Mouse (Mus musculus): ENCODE results near the gene Camk2d. TPM values are rescaled to one million over a fixed set of nuclear protein-coding genes. Genes with fewer than 3 reads are reported as not detected.

The Camk2d gene
- total RNA-seq, 1 experiment = 12.4 TPM

GRCm38 (mm10) chr3:126663436-126663835 lies 67.3 kb downstream of the Camk2d start:
- no peak for DNase-seq (ENCODE audit: low read depth, low spot score)
- H3K36me3 ChIP-seq (ENCODE audit: control insufficient read depth, insufficient read depth, low read length, poor library complexity, severe bottlenecking) = no peaks in the 10 kb centered on the region
- TF ChIP-seq ZNF384 (IDR thresholded peaks at IDR 0.05; ENCODE audit: low read depth, low read length) (no peak), MAFK (IDR thresholded peaks at IDR 0.05; ENCODE audit: insufficient read depth, low read depth, low read length) (no peak), HCFC1 (IDR thresholded peaks at IDR 0.05; ENCODE audit: borderline replicate concordance, insufficient read depth, low read length) (no peak), ZC3H11A (IDR thresholded peaks at IDR 0.05; ENCODE audit: borderline replicate concordance, low read depth, low read length) (no peak), CHD2 (IDR thresholded peaks at IDR 0.05; ENCODE audit: low read depth, low read length) (no peak)
- H3K9me3 ChIP-seq (ENCODE audit: control insufficient read depth, insufficient read depth, low read depth, low read length) = no peaks in the 10 kb centered on the region
- H3K9ac ChIP-seq (ENCODE audit: insufficient read depth, low read depth, low read length, poor library complexity, severe bottlenecking) = no peak overlapping the region
- no peak overlapping the region for H3K27ac ChIP-seq (ENCODE audit: insufficient read depth, low read depth, low read length, poor library complexity, severe bottlenecking)
- in situ Hi-C loops (cut with MboI; ENCODE audit: low sequenced_read_pairs in 2 of 2, unreplicated experiment in 2 of 2) = no loop called here
- no peak overlapping the region for H3K4me3 ChIP-seq (ENCODE audit: insufficient read depth in 1 of 2, low read depth in 1 of 2, low read length in 2 of 2, poor library complexity in 1 of 2, severe bottlenecking in 1 of 2)
- H3K4me1 ChIP-seq (ENCODE audit: control insufficient read depth in 2 of 2, insufficient read depth in 2 of 2, low read length in 2 of 2, poor library complexity in 1 of 2) = no peaks in the 10 kb centered on the region

- no peak overlapping the region for H3K27ac ChIP-seq (ENCODE audit: insufficient read depth, low read depth, low read length, poor library complexity, severe bottlenecking)
- H3K4me3 ChIP-seq (ENCODE audit: insufficient read depth in 1 of 2, low read depth in 1 of 2, low read length in 2 of 2, poor library complexity in 1 of 2, severe bottlenecking in 1 of 2) = no peak overlapping the region
- no peaks in the 10 kb centered on the region for H3K4me1 ChIP-seq (ENCODE audit: control insufficient read depth in 2 of 2, insufficient read depth in 2 of 2, low read length in 2 of 2, poor library complexity in 1 of 2)
- no peaks in the 10 kb centered on the region for H3K36me3 ChIP-seq (ENCODE audit: control insufficient read depth, insufficient read depth, low read length, poor library complexity, severe bottlenecking)
- in situ Hi-C loops (cut with MboI; ENCODE audit: low sequenced_read_pairs in 2 of 2, unreplicated experiment in 2 of 2) = no loop called here
- H3K9ac ChIP-seq (ENCODE audit: insufficient read depth, low read depth, low read length, poor library complexity, severe bottlenecking) = no peak overlapping the region
- DNase-seq (ENCODE audit: low read depth, low spot score) = no peak
- TF ChIP-seq CHD2 (IDR thresholded peaks at IDR 0.05; ENCODE audit: low read depth, low read length) (no peak), HCFC1 (IDR thresholded peaks at IDR 0.05; ENCODE audit: borderline replicate concordance, insufficient read depth, low read length) (no peak)
- no peaks in the 10 kb centered on the region for H3K9me3 ChIP-seq (ENCODE audit: control insufficient read depth, insufficient read depth, low read depth, low read length)
These were observed 69.8 kb downstream of the Camk2d start for GRCm38 (mm10) chr3:126665866-126666265.

DNA sequence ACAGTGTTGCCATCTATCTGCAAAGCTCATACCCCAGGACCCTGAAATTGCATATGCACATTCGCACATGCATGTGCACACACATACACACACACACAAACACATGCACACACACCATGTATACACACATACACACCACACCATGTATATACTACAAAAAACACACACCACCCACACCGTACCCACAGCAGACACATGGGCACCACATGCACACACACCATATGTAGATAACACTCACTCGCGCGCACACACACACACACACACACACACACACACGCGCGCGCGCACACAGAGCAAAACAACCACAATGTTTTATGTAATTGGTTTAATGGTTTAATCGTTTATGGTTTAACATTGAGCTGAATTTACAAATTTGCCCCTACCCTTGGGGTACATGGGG lies 70.9 kb downstream of the Camk2d start:
- in situ Hi-C loops (cut with MboI; ENCODE audit: low sequenced_read_pairs in 2 of 2, unreplicated experiment in 2 of 2) = no loop called here
- H3K27ac ChIP-seq (ENCODE audit: insufficient read depth, low read depth, low read length, poor library complexity, severe bottlenecking) = no peak overlapping the region
- TF ChIP-seq CHD2 (IDR thresholded peaks at IDR 0.05; ENCODE audit: low read depth, low read length) (no peak), ZNF384 (IDR thresholded peaks at IDR 0.05; ENCODE audit: low read depth, low read length) (no peak), MAFK (IDR thresholded peaks at IDR 0.05; ENCODE audit: insufficient read depth, low read depth, low read length) (no peak), HCFC1 (IDR thresholded peaks at IDR 0.05; ENCODE audit: borderline replicate concordance, insufficient read depth, low read length) (no peak), ZC3H11A (IDR thresholded peaks at IDR 0.05; ENCODE audit: borderline replicate concordance, low read depth, low read length) (no peak)
- no peaks in the 10 kb centered on the region for H3K9me3 ChIP-seq (ENCODE audit: control insufficient read depth, insufficient read depth, low read depth, low read length)
- H3K9ac ChIP-seq (ENCODE audit: insufficient read depth, low read depth, low read length, poor library complexity, severe bottlenecking) = no peak overlapping the region
- H3K36me3 ChIP-seq (ENCODE audit: control insufficient read depth, insufficient read depth, low read length, poor library complexity, severe bottlenecking) = no peaks in the 10 kb centered on the region
- DNase-seq (ENCODE audit: low read depth, low spot score) = no peak
- H3K4me3 ChIP-seq (ENCODE audit: insufficient read depth in 1 of 2, low read depth in 1 of 2, low read length in 2 of 2, poor library complexity in 1 of 2, severe bottlenecking in 1 of 2) = no peak overlapping the region
- no peaks in the 10 kb centered on the region for H3K4me1 ChIP-seq (ENCODE audit: control insufficient read depth in 2 of 2, insufficient read depth in 2 of 2, low read length in 2 of 2, poor library complexity in 1 of 2)

DNA sequence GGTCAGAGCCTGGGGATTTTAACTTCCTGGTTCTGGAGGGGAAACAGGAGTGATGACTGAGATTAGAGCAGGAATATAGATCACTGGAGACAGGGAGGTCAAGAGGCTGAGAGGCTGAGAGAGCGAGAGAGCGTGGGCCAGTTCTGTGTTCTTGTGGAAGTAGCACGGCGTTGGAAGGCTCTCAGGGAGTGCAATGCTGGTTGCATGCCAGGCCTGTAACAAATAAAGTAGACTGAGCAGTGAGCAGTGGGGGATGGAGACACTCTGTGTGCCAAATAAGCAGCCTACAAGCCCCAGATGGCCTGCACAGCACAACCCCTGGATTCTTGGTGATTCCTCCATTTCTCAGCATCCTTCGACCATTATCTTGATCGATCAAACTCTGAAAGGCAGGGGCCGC lies 71.3 kb downstream of the Camk2d start:
- no peaks in the 10 kb centered on the region for H3K9me3 ChIP-seq (ENCODE audit: control insufficient read depth, insufficient read depth, low read depth, low read length)
- no peak overlapping the region for H3K27ac ChIP-seq (ENCODE audit: insufficient read depth, low read depth, low read length, poor library complexity, severe bottlenecking)
- no peaks in the 10 kb centered on the region for H3K36me3 ChIP-seq (ENCODE audit: control insufficient read depth, insufficient read depth, low read length, poor library complexity, severe bottlenecking)
- no peak for TF ChIP-seq HCFC1 (IDR thresholded peaks at IDR 0.05; ENCODE audit: borderline replicate concordance, insufficient read depth, low read length)
- no peak for TF ChIP-seq CHD2 (IDR thresholded peaks at IDR 0.05; ENCODE audit: low read depth, low read length)
- no peak for TF ChIP-seq ZNF384 (IDR thresholded peaks at IDR 0.05; ENCODE audit: low read depth, low read length)
- TF ChIP-seq ZC3H11A (IDR thresholded peaks at IDR 0.05; ENCODE audit: borderline replicate concordance, low read depth, low read length) = no peak
- no peak for TF ChIP-seq MAFK (IDR thresholded peaks at IDR 0.05; ENCODE audit: insufficient read depth, low read depth, low read length)
- no peak overlapping the region for H3K9ac ChIP-seq (ENCODE audit: insufficient read depth, low read depth, low read length, poor library complexity, severe bottlenecking)
- DNase-seq (ENCODE audit: low read depth, low spot score) = no peak
- no peak overlapping the region for H3K4me3 ChIP-seq (ENCODE audit: insufficient read depth in 1 of 2, low read depth in 1 of 2, low read length in 2 of 2, poor library complexity in 1 of 2, severe bottlenecking in 1 of 2)
- in situ Hi-C loops (cut with MboI; ENCODE audit: low sequenced_read_pairs in 2 of 2, unreplicated experiment in 2 of 2) = no loop called here
- no peaks in the 10 kb centered on the region for H3K4me1 ChIP-seq (ENCODE audit: control insufficient read depth in 2 of 2, insufficient read depth in 2 of 2, low read length in 2 of 2, poor library complexity in 1 of 2)

- no peaks in the 10 kb centered on the region for H3K9me3 ChIP-seq (ENCODE audit: control insufficient read depth, insufficient read depth, low read depth, low read length)
- H3K9ac ChIP-seq (ENCODE audit: insufficient read depth, low read depth, low read length, poor library complexity, severe bottlenecking) = no peak overlapping the region
- no peak overlapping the region for H3K27ac ChIP-seq (ENCODE audit: insufficient read depth, low read depth, low read length, poor library complexity, severe bottlenecking)
- in situ Hi-C loops (cut with MboI; ENCODE audit: low sequenced_read_pairs in 2 of 2, unreplicated experiment in 2 of 2) = no loop called here
- no peaks in the 10 kb centered on the region for H3K4me1 ChIP-seq (ENCODE audit: control insufficient read depth in 2 of 2, insufficient read depth in 2 of 2, low read length in 2 of 2, poor library complexity in 1 of 2)
- TF ChIP-seq ZNF384 (IDR thresholded peaks at IDR 0.05; ENCODE audit: low read depth, low read length) = no peak
- TF ChIP-seq ZC3H11A (IDR thresholded peaks at IDR 0.05; ENCODE audit: borderline replicate concordance, low read depth, low read length) = no peak
- TF ChIP-seq MAFK (IDR thresholded peaks at IDR 0.05; ENCODE audit: insufficient read depth, low read depth, low read length) = no peak
- no peak for TF ChIP-seq HCFC1 (IDR thresholded peaks at IDR 0.05; ENCODE audit: borderline replicate concordance, insufficient read depth, low read length)
- TF ChIP-seq CHD2 (IDR thresholded peaks at IDR 0.05; ENCODE audit: low read depth, low read length) = no peak
- no peak overlapping the region for H3K4me3 ChIP-seq (ENCODE audit: insufficient read depth in 1 of 2, low read depth in 1 of 2, low read length in 2 of 2, poor library complexity in 1 of 2, severe bottlenecking in 1 of 2)
- DNase-seq (ENCODE audit: low read depth, low spot score) = no peak
- no peaks in the 10 kb centered on the region for H3K36me3 ChIP-seq (ENCODE audit: control insufficient read depth, insufficient read depth, low read length, poor library complexity, severe bottlenecking)
These were observed 72.0 kb downstream of the Camk2d start for GRCm38 (mm10) chr3:126668123-126668522.
